Mouse (Mus musculus): ENCODE measurements around the gene Dmpk.

The Dmpk gene

GRCm38 (mm10) chr7:19096421-19096976, 12.8 kb downstream of the Dmpk start:
- no peak for DNase-seq (ENCODE audit: extremely low spot score)

GRCm38 (mm10) chr7:19097217-19097616, 13.6 kb downstream of the Dmpk start:
- no peak for DNase-seq (ENCODE audit: extremely low spot score)

GRCm38 (mm10) chr7:19097863-19098262, 14.2 kb downstream of the Dmpk start:
- no peak for DNase-seq (ENCODE audit: extremely low spot score)

- DNase-seq (ENCODE audit: extremely low spot score): no peak
Observed at GRCm38 (mm10) chr7:19098811-19099210, 15.2 kb downstream of the Dmpk start.

- no peak for DNase-seq (ENCODE audit: extremely low spot score)
Observed at GRCm38 (mm10) chr7:19100290-19100689, 16.6 kb downstream of the Dmpk start.

- no peak for DNase-seq (ENCODE audit: extremely low spot score)
Observed at GRCm38 (mm10) chr7:19103741-19104140, 20.1 kb downstream of the Dmpk start.

- no peak for DNase-seq (ENCODE audit: extremely low spot score)
Observed at GRCm38 (mm10) chr7:19104486-19104885, 20.8 kb downstream of the Dmpk start.

GRCm38 (mm10) chr7:19107436-19107835, 23.8 kb downstream of the Dmpk start:
- DNase-seq (ENCODE audit: extremely low spot score): no peak

GRCm38 (mm10) chr7:19109565-19109964, 25.9 kb downstream of the Dmpk start:
- no peak for DNase-seq (ENCODE audit: extremely low spot score)

GRCm38 (mm10) chr7:19118028-19118771, 34.6 kb downstream of the Dmpk start, which contains the start of gene Gm4969:
Gene Gm4969 (minus strand): TSS chr7:19118368.
- DNase-seq (ENCODE audit: extremely low spot score): peak; percentile 75

GRCm38 (mm10) chr7:19119083-19119482, 35.4 kb downstream of the Dmpk start:
- DNase-seq (ENCODE audit: extremely low spot score): no peak

GRCm38 (mm10) chr7:19119631-19120429, 36.2 kb downstream of the Dmpk start, which contains the start of gene Fbxo46:
Gene Fbxo46 (plus strand): TSS chr7:19119859.
- peak; percentile 93 for DNase-seq (ENCODE audit: extremely low spot score)

GRCm38 (mm10) chr7:19121686-19122085, 38.0 kb downstream of the Dmpk start:
- no peak for DNase-seq (ENCODE audit: extremely low spot score)

- no peak for DNase-seq (ENCODE audit: extremely low spot score)
Observed at GRCm38 (mm10) chr7:19124713-19125112, 41.1 kb downstream of the Dmpk start.

- DNase-seq (ENCODE audit: extremely low spot score): no peak
Observed at GRCm38 (mm10) chr7:19127744-19128143, 44.1 kb downstream of the Dmpk start.

- no peak for DNase-seq (ENCODE audit: extremely low spot score)
Observed at GRCm38 (mm10) chr7:19129396-19129795, 45.7 kb downstream of the Dmpk start.

GRCm38 (mm10) chr7:19130657-19131056, 47.0 kb downstream of the Dmpk start:
- no peak for DNase-seq (ENCODE audit: extremely low spot score)

GRCm38 (mm10) chr7:19131324-19131848, 47.7 kb downstream of the Dmpk start:
- peak; percentile 97 for DNase-seq (ENCODE audit: extremely low spot score)

GRCm38 (mm10) chr7:19136168-19136567, 52.5 kb downstream of the Dmpk start:
- DNase-seq (ENCODE audit: extremely low spot score): no peak

GRCm38 (mm10) chr7:19136673-19137334, 53.2 kb downstream of the Dmpk start:
- no peak for DNase-seq (ENCODE audit: extremely low spot score)

GRCm38 (mm10) chr7:19137380-19137779, 53.7 kb downstream of the Dmpk start:
- DNase-seq (ENCODE audit: extremely low spot score): no peak
